Mouse (Mus musculus) C2C12 (cell line): Measurements from ENCODE around the gene Pf4.

Experiments used
- CTCF ChIP-seq: IDR thresholded peaks from one replicate; pipeline ENCODE4 v1.5.1; 2011; ENCODE audit not compliant: control insufficient read depth, insufficient read depth, insufficient read length
- MYOD1 ChIP-seq: IDR thresholded peaks from one replicate; pipeline ENCODE4 v1.6.1; 2011; ENCODE audit warnings: low read depth; ENCODE audit not compliant: control insufficient read depth, insufficient read length
- USF1 ChIP-seq: IDR thresholded peaks from one replicate; pipeline ENCODE4 v1.6.1; 2011; ENCODE audit warnings: low read depth, mild to moderate bottlenecking, control low read depth, moderate library complexity

DNA sequence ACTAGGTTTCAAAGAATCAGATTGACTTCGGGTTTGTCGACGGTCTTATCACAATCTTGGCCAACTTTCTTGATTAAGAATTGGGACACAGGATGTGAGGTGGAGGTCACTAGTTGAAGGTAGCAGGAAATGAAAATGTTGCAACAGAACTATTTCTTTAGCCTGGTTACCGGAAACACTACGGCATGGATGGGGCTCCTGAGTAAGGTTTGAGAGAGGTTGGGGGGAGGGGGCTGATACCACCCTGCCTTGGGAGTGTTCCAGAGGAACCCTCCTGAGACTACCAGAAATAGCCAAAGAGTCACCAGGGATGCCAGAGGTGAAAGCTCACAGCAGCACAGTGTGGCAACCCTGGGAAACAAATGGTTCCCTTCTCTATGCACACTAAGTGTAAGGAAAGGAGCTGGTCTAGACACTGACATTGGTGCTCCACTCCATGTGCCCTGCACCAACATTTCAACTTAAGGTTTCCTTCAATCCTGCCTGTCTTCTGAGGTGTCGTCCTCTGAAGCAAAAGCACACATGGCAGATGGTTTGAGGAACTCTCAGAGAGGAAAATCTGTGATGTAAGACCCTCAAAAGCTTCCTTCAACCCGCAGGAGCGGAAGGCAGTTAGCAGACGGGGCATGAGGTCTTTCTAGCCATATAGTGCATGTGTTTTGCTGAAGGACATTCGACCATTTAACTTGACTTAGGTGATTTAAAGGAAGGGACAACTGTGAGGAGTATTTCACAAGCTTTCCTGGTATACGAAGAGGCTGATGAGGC is 17.3 kb downstream of the Pf4 start:
- TF ChIP-seq USF1: no peak
- no peak for TF ChIP-seq CTCF
- TF ChIP-seq MYOD1: no peak
